In the genomic region with DNA sequence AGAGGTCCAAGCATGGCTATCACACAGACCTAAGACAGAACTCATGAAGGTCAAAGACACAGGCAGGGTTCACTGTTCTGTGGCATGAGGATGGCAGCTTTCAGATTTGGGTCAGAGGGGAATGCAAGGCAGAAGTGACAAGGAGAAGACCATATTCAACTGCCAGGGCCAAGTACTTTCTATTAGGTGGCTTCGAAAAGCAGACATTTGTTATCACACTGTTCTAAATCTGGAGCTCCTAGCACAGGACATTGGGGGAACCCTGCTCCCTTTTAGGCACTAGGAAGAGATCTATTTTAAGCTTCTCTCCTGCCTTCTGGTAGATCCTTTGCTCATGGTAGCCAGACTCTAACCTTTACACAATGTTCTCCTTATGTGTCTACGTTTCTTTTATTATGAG, we compare ENCODE assay signal across 12 mouse cellular contexts.
"Had no signal": no experiment of that assay in that cellular context is flagged by ENCODE, and none has a peak within 500 bp of the region (broad histone marks: within the 10 kb centered on the region; RNA-seq: fewer than 3 reads in every experiment).

No protein-coding gene starts in this region.

- H3K4me3 ChIP-seq: limb, embryonic 10.5 days; liver, embryonic 15.5 days; midbrain, embryonic 13.5 days; stomach, embryonic 15.5 days had no signal

- H3K27ac ChIP-seq: limb, embryonic 10.5 days; liver, embryonic 15.5 days; midbrain, embryonic 13.5 days; stomach, embryonic 15.5 days had no signal

- H3K27me3 ChIP-seq: liver, embryonic 15.5 days; stomach, embryonic 15.5 days had no signal

- H3K9ac ChIP-seq: liver, embryonic 15.5 days; midbrain, embryonic 13.5 days; stomach, embryonic 15.5 days had no signal

- H3K4me1 ChIP-seq: liver, embryonic 15.5 days had no signal

- H3K9me3 ChIP-seq: limb, embryonic 10.5 days; liver, embryonic 15.5 days; midbrain, embryonic 13.5 days; stomach, embryonic 15.5 days had no signal

- ATAC-seq: lung, postnatal 0 days; midbrain, embryonic 13.5 days had no signal

- H3K4me2 ChIP-seq: liver, embryonic 11.5 days; liver, embryonic 15.5 days; midbrain, embryonic 13.5 days; stomach, embryonic 15.5 days had no signal

- DNase-seq: kidney, postnatal 14 days; lung, adult 2 months; lung, postnatal 36 days; right cerebral cortex, postnatal 14 days; thymus, adult 2 months; thymus, postnatal 36 days had no signal

- H3K36me3 ChIP-seq: limb, embryonic 10.5 days; liver, embryonic 15.5 days; midbrain, embryonic 13.5 days; stomach, embryonic 15.5 days had no signal
